Mouse (Mus musculus): ENCODE measurements at regions not wholly inside any gene's neighbourhood (a gene's known extent, or its start where the extent isn't known, plus 50 kb on each side); places are given as distances from the start of the nearest gene placed in this dataset.
"Not testable (repeated sequence)": the region's sequence is repeated elsewhere in the genome, so short reads cannot be mapped to it uniquely, and the experiment has no call there.

- CTCF ChIA-PET = no interaction called here
Observed at GRCm38 (mm10) chr3:130828346-130828745, 98.1 kb upstream of the Rpl34 start.

- CTCF ChIA-PET = interaction anchor here (1.2 kb wide), 1 partner anchor 10 kb away, joined by 4 read pairs; no protein-coding TSS in a partner anchor
Observed at GRCm38 (mm10) chr3:130827934-130828333, 97.7 kb upstream of the Rpl34 start.

GRCm38 (mm10) chr3:130827021-130827420, 96.8 kb upstream of the Rpl34 start:
- CTCF ChIA-PET = interaction anchor here (1.2 kb wide), 1 partner anchor 9 kb away, joined by 4 read pairs; no protein-coding TSS in a partner anchor

DNA sequence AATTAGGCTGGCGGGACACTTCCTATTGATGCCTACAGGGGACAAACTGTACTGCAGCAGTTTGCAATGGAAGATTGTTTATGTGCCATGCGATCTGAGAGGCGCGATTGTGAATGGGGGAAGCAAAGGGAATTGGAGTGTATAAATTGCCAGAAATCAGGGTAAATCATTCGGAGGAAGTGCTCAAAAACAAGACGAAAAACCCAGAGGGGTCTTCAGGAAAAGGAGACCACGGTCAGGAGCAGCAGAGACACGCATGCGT, 89.6 kb upstream of the Rpl34 start:
- CTCF ChIA-PET = no interaction called here

DNA sequence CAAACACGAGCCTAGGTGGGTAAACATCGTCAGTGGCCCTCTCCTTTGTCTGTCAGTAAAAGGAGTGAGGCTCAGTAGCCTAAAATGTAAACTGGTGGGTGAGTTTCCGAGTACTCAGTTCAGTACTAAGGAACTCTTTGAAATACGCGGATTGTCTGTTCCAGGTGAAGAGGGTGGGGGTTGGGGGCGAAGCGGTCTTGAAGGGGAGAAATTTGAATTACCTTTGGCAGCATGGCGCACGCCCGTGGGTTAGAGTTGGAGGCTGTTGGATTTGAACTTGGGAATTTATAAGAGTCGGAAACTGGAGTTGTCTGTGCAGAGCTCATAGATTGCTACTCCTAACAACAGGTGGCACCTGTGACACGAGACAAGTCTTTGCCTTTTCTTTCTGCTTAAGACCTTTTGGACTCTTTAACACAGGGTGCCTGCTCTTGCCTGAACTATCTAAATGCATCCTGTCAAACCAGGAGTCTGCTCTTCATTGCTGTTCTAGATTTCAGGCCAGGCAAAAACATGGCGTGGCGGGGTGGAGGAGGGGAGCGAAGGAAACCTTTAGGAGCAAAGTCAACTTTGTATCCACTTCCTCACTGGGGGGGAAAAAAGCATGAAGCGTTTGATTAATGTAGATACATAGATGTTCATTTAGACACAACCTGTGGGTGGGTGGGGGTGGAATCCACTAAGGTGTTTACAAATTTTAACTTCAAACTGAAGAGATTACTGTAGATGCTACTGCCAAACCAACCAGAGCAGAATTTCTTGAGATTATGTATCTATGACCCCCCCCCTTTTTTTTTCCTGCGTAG, 89.0 kb upstream of the Rpl34 start:
- CTCF ChIA-PET = no interaction called here

GRCm38 (mm10) chr3:130818467-130819030, 88.4 kb upstream of the Rpl34 start:
- CTCF ChIA-PET = interaction anchor here (1.6 kb wide), 1 partner anchor 9 kb away, joined by 4 read pairs; no protein-coding TSS in a partner anchor

GRCm38 (mm10) chr3:130809696-130810665, 79.8 kb upstream of the Rpl34 start:
- CTCF ChIA-PET = interaction anchor here (0.9 kb wide), 1 partner anchor 48 kb away, joined by 4 read pairs; no protein-coding TSS in a partner anchor

GRCm38 (mm10) chr3:130805345-130805744, 75.1 kb upstream of the Rpl34 start:
- CTCF ChIA-PET = no interaction called here

- CTCF ChIA-PET = interaction anchor here (0.7 to 1.0 kb wide), 2 partner anchors 13 to 381 kb away, joined by 3 to 4 read pairs; no protein-coding TSS in a partner anchor
Observed at GRCm38 (mm10) chr3:130804327-130804662, 74.1 kb upstream of the Rpl34 start.

- CTCF ChIA-PET = interaction anchor here (0.7 to 1.0 kb wide), 3 partner anchors 14 to 382 kb away, joined by 3 to 4 read pairs (median 3); no protein-coding TSS in a partner anchor
Observed at GRCm38 (mm10) chr3:130803591-130804326, 73.6 kb upstream of the Rpl34 start.

GRCm38 (mm10) chr3:130800016-130800415, 69.8 kb upstream of the Rpl34 start:
- CTCF ChIA-PET = interaction anchor here (0.6 kb wide), 1 partner anchor 52 kb away, joined by 6 read pairs; no protein-coding TSS in a partner anchor

GRCm38 (mm10) chr3:130797956-130798355, 67.8 kb upstream of the Rpl34 start:
- CTCF ChIA-PET = not testable (repeated sequence)

- CTCF ChIA-PET = interaction anchor here (0.6 kb wide), 1 partner anchor 49 kb away, joined by 5 read pairs; no protein-coding TSS in a partner anchor
Observed at GRCm38 (mm10) chr3:130796531-130796930, 66.3 kb upstream of the Rpl34 start.

GRCm38 (mm10) chr3:130795396-130795795, 65.2 kb upstream of the Rpl34 start:
- CTCF ChIA-PET = no interaction called here

GRCm38 (mm10) chr3:130794142-130794925, 64.1 kb upstream of the Rpl34 start:
- CTCF ChIA-PET = interaction anchor here (0.6 kb wide), 1 partner anchor 99 kb away, joined by 6 read pairs; no protein-coding TSS in a partner anchor

DNA sequence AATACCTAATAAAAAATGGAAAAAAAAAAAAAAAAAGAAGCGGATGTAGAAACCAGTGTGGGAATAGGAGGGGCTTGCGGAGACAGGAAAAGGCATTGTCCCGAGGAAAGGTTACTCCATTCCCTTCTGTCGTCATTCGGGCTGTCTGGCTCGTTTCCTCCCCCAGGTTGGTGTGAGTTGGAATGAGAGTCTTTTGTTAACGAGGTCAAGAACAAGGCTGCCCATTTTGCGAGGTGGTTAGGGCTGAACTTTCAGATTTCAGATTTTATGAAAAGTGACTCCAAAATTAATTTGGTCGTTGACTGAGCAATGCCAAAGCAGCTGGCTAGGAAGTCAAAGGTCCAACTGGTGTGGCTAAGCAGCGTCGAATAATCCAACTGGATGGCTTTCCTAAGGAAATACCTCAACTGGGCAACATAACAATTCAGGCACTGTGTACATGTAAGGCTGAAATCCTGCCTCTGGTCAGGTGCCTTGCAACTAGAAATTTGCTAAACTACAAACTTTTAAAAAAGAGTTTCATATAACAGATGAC, 50.6 kb upstream of the Rpl34 start:
- CTCF ChIA-PET = no interaction called here
